Mouse (Mus musculus): ENCODE measurements at regions not wholly inside any gene's neighbourhood (a gene's known extent, or its start where the extent isn't known, plus 50 kb on each side); places are given as distances from the start of the nearest gene placed in this dataset.
"Not testable (repeated sequence)": the region's sequence is repeated elsewhere in the genome, so short reads cannot be mapped to it uniquely, and the experiment has no call there.

- no peak for ATAC-seq (ENCODE audit: insufficient read depth)
- H3K27ac ChIP-seq = no peak overlapping the region
- 65% methylated on average over 5 of the region's 5 CpGs for WGBS (ENCODE audit: insufficient replicate concordance)
- H3K9ac ChIP-seq (replicated peaks) = no peak overlapping the region
- no peak for TF ChIP-seq CTCF (IDR thresholded peaks at IDR 0.05; ENCODE audit: low read depth)
- no peak for TF ChIP-seq EP300 (IDR thresholded peaks at IDR 0.05; ENCODE audit: low read depth)
- no peak for DNase-seq (ENCODE audit: low read depth in 3 of 3, low spot score in 3 of 3)
- no peaks in the 10 kb centered on the region for H3K27me3 ChIP-seq (ENCODE audit: control insufficient read depth, insufficient read depth, low read length)
- H3K36me3 ChIP-seq (replicated peaks; ENCODE audit: control insufficient read depth, insufficient read depth, low read depth) = no peaks in the 10 kb centered on the region
- no peak overlapping the region for H3K4me3 ChIP-seq (ENCODE audit: insufficient read depth in 1 of 2, low read depth in 2 of 2, low read length in 2 of 2)
- H3K9me3 ChIP-seq (ENCODE audit: control insufficient read depth, low read length) = no peaks in the 10 kb centered on the region
- no peaks in the 10 kb centered on the region for H3K4me1 ChIP-seq (replicated peaks; ENCODE audit: control insufficient read depth in 2 of 2, insufficient read depth in 2 of 2, low read length in 1 of 2)
- no peak overlapping the region for H3K4me2 ChIP-seq (ENCODE audit: low read depth)
Measured at GRCm38 (mm10) chr15:27082826-27083225, 187.4 kb upstream of the Fbxl7 start.

- H3K4me2 ChIP-seq (ENCODE audit: low read depth) = no peak overlapping the region
- WGBS (ENCODE audit: insufficient replicate concordance) = 62% methylated on average over 6 of the region's 6 CpGs
- DNase-seq (ENCODE audit: low read depth in 3 of 3, low spot score in 3 of 3) = no peak
- ATAC-seq (ENCODE audit: insufficient read depth) = no peak
- no peak overlapping the region for H3K27ac ChIP-seq
- H3K4me1 ChIP-seq (replicated peaks; ENCODE audit: control insufficient read depth in 2 of 2, insufficient read depth in 2 of 2, low read length in 1 of 2) = no peaks in the 10 kb centered on the region
- no peaks in the 10 kb centered on the region for H3K27me3 ChIP-seq (ENCODE audit: control insufficient read depth, insufficient read depth, low read length)
- no peaks in the 10 kb centered on the region for H3K36me3 ChIP-seq (replicated peaks; ENCODE audit: control insufficient read depth, insufficient read depth, low read depth)
- no peaks in the 10 kb centered on the region for H3K9me3 ChIP-seq (ENCODE audit: control insufficient read depth, low read length)
- no peak for TF ChIP-seq CTCF (IDR thresholded peaks at IDR 0.05; ENCODE audit: low read depth)
- no peak for TF ChIP-seq EP300 (IDR thresholded peaks at IDR 0.05; ENCODE audit: low read depth)
- H3K4me3 ChIP-seq (ENCODE audit: insufficient read depth in 1 of 2, low read depth in 2 of 2, low read length in 2 of 2) = no peak overlapping the region
- H3K9ac ChIP-seq (replicated peaks) = no peak overlapping the region
Measured at GRCm38 (mm10) chr15:27083596-27083995, 188.2 kb upstream of the Fbxl7 start.

- no peak for DNase-seq (ENCODE audit: low read depth in 3 of 3, low spot score in 3 of 3)
Measured at GRCm38 (mm10) chr15:27089155-27089554, 193.8 kb upstream of the Fbxl7 start.

DNA sequence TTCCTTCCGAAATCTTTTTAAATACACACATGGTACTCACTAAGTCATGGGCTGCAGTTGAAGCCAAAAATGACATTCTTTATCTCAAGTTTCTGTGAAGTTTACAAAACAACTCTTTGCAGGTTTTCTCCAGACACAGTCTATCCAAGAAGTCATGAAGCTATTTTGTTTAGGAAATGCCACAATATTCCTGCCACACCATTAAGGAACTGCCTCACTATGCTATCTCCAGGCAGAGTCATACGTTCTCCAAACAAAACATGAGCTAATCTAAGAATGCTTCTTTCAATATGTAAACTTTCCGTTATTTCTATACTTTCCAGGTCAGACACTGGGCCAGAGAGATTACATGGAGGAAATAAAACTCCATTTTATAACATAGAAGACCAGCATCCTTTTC, 198.7 kb upstream of the Fbxl7 start:
- no peaks in the 10 kb centered on the region for H3K36me3 ChIP-seq (replicated peaks; ENCODE audit: control insufficient read depth, insufficient read depth, low read depth)
- H3K4me1 ChIP-seq (replicated peaks; ENCODE audit: control insufficient read depth in 2 of 2, insufficient read depth in 2 of 2, low read length in 1 of 2) = no peaks in the 10 kb centered on the region
- no peaks in the 10 kb centered on the region for H3K27me3 ChIP-seq (ENCODE audit: control insufficient read depth, insufficient read depth, low read length)
- no peak overlapping the region for H3K4me2 ChIP-seq (ENCODE audit: low read depth)
- no peaks in the 10 kb centered on the region for H3K9me3 ChIP-seq (ENCODE audit: control insufficient read depth, low read length)
- no peak for TF ChIP-seq EP300 (IDR thresholded peaks at IDR 0.05; ENCODE audit: low read depth)
- no peak for TF ChIP-seq CTCF (IDR thresholded peaks at IDR 0.05; ENCODE audit: low read depth)
- DNase-seq (ENCODE audit: low read depth in 3 of 3, low spot score in 3 of 3) (no peak), ATAC-seq (ENCODE audit: insufficient read depth) (no peak)
- 50% methylated on average over 3 of the region's 3 CpGs for WGBS (ENCODE audit: insufficient replicate concordance)
- no peak overlapping the region for H3K27ac ChIP-seq
- H3K9ac ChIP-seq (replicated peaks) = no peak overlapping the region
- no peak overlapping the region for H3K4me3 ChIP-seq (ENCODE audit: insufficient read depth in 1 of 2, low read depth in 2 of 2, low read length in 2 of 2)

More at GRCm38 (mm10) chr15:27089155-27089554, 193.8 kb upstream of the Fbxl7 start:
- WGBS (ENCODE audit: insufficient replicate concordance) = 53% methylated on average over 6 of the region's 6 CpGs
- no peak overlapping the region for H3K27ac ChIP-seq
- ATAC-seq (ENCODE audit: insufficient read depth) = no peak
- H3K4me2 ChIP-seq (ENCODE audit: low read depth) = no peak overlapping the region
- no peaks in the 10 kb centered on the region for H3K27me3 ChIP-seq (ENCODE audit: control insufficient read depth, insufficient read depth, low read length)
- no peaks in the 10 kb centered on the region for H3K9me3 ChIP-seq (ENCODE audit: control insufficient read depth, low read length)
- H3K4me3 ChIP-seq (ENCODE audit: insufficient read depth in 1 of 2, low read depth in 2 of 2, low read length in 2 of 2) = no peak overlapping the region
- H3K36me3 ChIP-seq (replicated peaks; ENCODE audit: control insufficient read depth, insufficient read depth, low read depth) = no peaks in the 10 kb centered on the region
- no peak overlapping the region for H3K9ac ChIP-seq (replicated peaks)
- no peaks in the 10 kb centered on the region for H3K4me1 ChIP-seq (replicated peaks; ENCODE audit: control insufficient read depth in 2 of 2, insufficient read depth in 2 of 2, low read length in 1 of 2)
- TF ChIP-seq EP300 (IDR thresholded peaks at IDR 0.05; ENCODE audit: low read depth) = no peak
- no peak for TF ChIP-seq CTCF (IDR thresholded peaks at IDR 0.05; ENCODE audit: low read depth)

DNA sequence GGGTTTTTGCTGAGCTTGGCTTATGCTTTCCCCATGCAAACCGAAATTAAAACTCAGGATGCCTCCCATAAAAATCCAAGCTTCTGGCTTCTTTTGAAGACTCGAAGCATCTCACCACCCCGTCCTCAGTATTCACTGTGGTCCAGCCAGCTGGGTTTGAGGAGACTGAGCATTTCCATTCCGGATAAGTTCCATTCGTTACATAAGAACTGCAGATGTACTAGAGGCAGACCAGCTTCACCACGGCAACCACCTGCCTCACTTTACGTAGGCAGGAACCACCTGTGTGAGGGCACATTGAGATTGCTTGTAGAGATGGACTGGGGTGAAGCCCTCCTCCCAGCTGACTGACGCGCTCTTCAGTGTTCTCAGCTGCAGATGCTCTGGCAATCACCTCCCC, 199.9 kb upstream of the Fbxl7 start:
- TF ChIP-seq EP300 (IDR thresholded peaks at IDR 0.05; ENCODE audit: low read depth) = no peak
- no peak for TF ChIP-seq CTCF (IDR thresholded peaks at IDR 0.05; ENCODE audit: low read depth)
- H3K36me3 ChIP-seq (replicated peaks; ENCODE audit: control insufficient read depth, insufficient read depth, low read depth) = no peaks in the 10 kb centered on the region
- H3K4me1 ChIP-seq (replicated peaks; ENCODE audit: control insufficient read depth in 2 of 2, insufficient read depth in 2 of 2, low read length in 1 of 2) = no peaks in the 10 kb centered on the region
- no peak overlapping the region for H3K4me2 ChIP-seq (ENCODE audit: low read depth)
- no peak overlapping the region for H3K9ac ChIP-seq (replicated peaks)
- no peaks in the 10 kb centered on the region for H3K27me3 ChIP-seq (ENCODE audit: control insufficient read depth, insufficient read depth, low read length)
- H3K4me3 ChIP-seq (ENCODE audit: insufficient read depth in 1 of 2, low read depth in 2 of 2, low read length in 2 of 2) = no peak overlapping the region
- DNase-seq (ENCODE audit: low read depth in 3 of 3, low spot score in 3 of 3) = no peak
- no peaks in the 10 kb centered on the region for H3K9me3 ChIP-seq (ENCODE audit: control insufficient read depth, low read length)
- H3K27ac ChIP-seq = no peak overlapping the region
- no peak for ATAC-seq (ENCODE audit: insufficient read depth)
- WGBS (ENCODE audit: insufficient replicate concordance) = 67% methylated on average over 9 of the region's 9 CpGs

DNA sequence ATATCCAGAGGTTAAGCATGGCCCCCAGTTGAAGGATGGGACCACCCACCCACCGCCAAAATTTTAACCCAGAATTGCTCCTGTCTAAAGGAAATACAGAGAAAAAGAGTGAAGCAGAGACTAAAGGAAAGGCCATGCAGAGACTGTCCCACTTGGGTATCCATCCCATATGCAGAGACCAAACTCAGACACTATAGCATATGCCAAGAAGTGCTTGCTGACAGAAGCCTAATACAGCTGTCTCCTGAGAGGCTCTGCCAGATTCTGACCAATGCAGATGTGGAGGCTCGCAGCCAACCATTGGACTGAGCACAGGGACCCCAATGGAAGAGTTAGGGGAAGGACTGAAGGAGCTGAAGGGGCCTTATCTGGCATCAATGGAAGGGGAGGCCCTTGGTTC, 206.2 kb upstream of the Fbxl7 start:
- H3K27ac ChIP-seq; H3K27me3 ChIP-seq (ENCODE audit: control insufficient read depth, insufficient read depth, low read length); DNase-seq (ENCODE audit: low read depth in 3 of 3, low spot score in 3 of 3); H3K4me2 ChIP-seq (ENCODE audit: low read depth); ATAC-seq (ENCODE audit: insufficient read depth); H3K9me3 ChIP-seq (ENCODE audit: control insufficient read depth, low read length); H3K4me1 ChIP-seq (replicated peaks; ENCODE audit: control insufficient read depth in 2 of 2, insufficient read depth in 2 of 2, low read length in 1 of 2); H3K9ac ChIP-seq (replicated peaks); H3K4me3 ChIP-seq (ENCODE audit: insufficient read depth in 1 of 2, low read depth in 2 of 2, low read length in 2 of 2); H3K36me3 ChIP-seq (replicated peaks; ENCODE audit: control insufficient read depth, insufficient read depth, low read depth): not testable (repeated sequence)
- 61% methylated on average over 2 of the region's 2 CpGs for WGBS (ENCODE audit: insufficient replicate concordance)

Measured in liver, embryonic 14.5 days (tissue).